Mouse (Mus musculus) telencephalon, adult 2 months (tissue): Measurements from ENCODE around the gene Epha2.

Experiments used
- DNase-seq: peaks from one replicate; pipeline ENCODE4 v3.0.0-alpha.2; 2011; ENCODE audit warnings: low read depth, low spot score

Gene Epha2

DNA sequence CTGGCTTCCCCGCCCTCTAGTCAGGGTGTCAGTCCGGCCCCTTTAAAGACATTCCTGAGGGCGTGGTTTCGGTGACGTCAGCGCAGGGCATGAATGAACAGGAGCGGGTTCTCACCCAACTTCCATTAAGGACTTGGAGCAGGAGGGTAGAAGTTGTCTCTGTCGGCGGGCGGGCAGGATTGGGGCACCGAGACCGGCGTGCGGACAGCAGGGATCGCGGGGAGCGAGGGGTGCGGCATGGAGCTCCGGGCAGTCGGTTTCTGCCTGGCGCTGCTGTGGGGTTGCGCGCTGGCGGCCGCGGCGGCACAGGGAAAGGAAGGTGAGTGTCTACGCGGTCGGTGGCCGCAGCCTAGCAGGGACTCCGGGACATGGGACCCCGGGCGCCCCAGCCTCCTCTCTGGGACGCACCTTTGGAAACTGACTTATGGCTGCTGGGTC, at the start of gene Epha2:
Gene Epha2 (plus strand): TSS at position 125 of the 438 bp plus-strand sequence.
- peak; percentile 29 for DNase-seq

DNA sequence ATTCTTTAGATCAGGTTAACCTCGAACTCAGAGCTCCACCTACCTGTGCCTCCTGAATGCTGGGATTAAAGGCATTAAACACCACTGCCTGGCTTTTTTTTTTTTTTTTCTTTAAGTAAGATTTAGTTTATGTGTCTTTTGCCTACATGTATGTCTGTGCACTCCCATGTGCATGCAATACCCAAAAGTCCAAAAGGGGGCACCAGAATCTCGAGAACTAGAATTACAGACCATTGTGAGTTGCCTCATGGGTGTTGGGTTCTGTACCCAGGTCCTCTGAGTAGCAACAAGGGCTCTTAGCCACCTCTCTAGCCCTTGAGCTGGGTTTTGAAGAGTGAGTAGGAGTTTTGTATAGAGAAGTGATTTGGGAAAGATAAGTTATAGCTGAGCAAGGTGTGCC, 48.4 kb upstream of the Epha2 start:
- DNase-seq: no peak

DNA sequence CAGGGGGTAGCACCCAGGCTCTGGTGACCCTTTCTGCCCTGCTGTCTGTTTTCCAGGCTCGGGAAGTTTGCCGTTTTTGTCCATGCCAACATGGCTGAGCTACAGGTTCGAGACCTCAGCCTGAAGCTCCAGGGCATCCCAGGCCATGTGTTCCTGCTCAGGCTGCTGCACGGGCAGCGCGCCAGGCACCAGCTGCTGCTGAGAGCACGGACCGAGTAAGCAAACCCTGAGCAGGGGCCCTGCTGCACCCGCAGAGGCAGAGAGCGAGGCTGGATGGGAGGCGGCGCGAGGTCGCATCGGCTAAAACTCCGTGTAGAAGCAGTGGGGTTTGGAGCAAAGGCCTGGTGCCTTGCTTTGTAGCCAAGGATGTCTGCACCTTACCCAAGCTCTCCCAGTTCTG, 46.8 kb upstream of the Epha2 start:
- no peak for DNase-seq

- DNase-seq: no peak
Observed at GRCm38 (mm10) chr4:141257440-141257839, 43.6 kb upstream of the Epha2 start.

- DNase-seq: no peak
Observed at GRCm38 (mm10) chr4:141259413-141259812, 41.6 kb upstream of the Epha2 start.

GRCm38 (mm10) chr4:141260007-141260723, 40.9 kb upstream of the Epha2 start:
- DNase-seq: no peak

DNA sequence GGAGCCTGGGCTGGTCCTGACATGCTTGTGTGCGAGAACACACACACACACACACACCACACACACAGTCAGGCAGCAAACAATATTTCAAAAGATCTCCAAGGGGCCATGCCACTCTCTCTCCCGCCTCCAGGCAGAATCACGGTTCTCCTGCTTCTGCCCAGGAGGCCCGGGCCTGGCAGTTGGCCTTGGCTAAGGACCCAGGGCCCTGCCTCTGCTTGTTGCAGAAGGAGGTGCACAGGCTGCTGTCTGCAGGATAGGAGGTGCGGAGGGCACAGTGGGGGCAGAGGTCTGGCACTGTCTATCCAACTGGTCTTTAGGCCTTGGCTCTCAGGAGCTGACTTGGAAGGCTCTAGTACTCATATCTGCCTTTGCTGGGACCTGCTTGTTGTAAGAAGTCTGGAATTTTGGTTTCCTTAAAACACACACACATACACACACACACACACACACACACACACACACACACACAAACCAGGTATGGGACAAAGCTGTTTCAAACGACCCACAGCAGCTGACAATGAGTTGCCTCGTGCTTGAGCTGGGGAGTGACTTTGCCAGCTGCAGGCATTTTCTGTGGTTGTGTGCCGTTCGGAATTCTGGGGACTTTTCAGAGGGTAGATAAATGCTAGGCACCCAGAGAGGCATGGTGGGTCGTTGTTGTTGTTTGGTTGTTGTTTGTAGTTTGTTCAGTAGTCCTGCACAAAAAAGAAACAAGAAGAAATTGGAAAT, 38.0 kb upstream of the Epha2 start:
- no peak for DNase-seq

DNA sequence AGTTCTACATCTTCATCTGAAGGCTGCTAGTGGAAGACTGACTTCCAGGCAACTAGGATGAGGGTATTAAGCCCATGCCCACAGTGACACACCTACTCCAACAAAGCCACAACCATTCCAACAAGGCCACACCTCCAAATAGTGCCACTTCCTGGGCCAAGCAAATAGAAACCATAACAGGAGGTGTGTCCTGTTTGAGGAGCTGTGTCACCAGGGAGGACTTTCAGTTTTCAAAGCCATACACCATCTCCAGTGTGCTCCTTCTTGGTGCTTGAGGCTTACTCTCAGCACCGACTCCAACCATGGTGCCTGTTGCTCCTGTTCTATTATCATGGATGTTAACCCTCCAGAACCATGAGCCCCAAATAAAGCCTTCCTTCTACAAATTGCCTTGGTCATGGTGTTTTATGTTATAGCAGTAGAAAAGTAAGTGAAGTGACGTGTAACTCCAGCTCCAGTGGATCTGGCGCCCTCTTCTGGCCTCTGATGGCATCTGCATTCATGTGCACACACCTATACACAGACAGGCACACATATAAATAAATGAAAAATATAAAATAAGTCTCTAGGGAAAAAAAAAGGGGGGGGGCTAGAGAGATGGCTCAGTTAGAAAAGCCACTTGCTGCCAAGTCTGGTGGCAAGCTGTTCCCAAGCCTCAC, 34.9 kb upstream of the Epha2 start:
- no peak for DNase-seq

DNA sequence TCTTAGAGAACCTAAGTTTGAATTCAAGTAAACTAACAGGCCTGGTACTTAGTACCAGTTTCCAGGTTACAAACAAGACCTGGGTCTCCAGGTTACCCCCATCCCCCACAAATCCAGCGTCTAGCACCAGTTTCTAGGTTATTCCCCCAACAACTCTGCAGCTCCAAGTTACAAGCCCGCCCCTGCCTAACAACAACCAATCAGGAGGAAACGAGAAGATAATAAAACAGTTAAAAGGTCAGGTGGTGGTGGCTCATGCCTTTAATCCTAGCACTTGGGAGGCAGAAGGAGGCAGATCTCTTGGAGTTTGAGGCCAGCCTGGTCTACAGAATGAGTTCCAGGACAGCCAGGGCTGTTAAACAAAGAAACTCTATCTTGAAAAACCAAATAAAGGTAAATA, 33.8 kb upstream of the Epha2 start:
- DNase-seq: no peak

GRCm38 (mm10) chr4:141267837-141268236, 33.2 kb upstream of the Epha2 start:
- peak; percentile 56 for DNase-seq

DNA sequence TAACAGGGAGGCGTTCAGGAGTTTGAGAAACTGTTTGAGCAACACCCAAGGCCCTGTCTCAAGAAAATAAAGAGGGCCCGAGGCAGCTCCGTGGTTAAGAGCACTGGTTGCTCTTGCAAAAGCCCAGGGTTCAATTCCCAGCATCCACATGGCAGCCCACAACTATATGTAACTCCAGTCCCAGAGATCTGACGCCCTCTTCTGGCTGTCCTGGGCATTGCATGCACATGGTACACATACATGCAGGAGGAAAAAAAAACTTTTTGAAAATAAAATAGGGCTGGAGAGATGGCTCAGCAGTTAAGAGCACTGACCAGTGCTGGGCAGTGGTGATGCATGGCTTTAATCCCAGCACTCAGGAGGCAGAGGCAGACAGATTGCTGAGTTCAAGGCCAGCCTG, 32.7 kb upstream of the Epha2 start:
- DNase-seq: no peak

DNA sequence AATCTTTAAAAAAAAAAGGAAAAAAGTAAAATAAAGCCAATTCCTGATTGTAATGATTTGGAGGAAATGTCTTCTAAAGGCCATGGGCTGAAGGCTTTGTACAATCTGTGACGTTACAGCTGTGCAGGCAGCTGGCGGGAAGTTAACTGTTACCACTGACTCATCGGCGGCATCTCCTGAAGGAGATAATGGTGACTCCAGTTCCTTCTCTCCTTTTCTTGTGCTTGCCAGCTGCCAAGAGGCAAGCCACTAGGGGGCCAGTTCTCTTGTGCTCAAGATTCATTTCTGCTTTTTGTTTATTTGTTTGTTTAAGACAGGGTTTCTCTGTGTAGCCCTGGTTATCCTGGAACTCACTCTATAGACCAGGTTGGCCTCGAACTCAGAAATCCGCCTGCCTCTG, 32.0 kb upstream of the Epha2 start:
- DNase-seq: no peak

- DNase-seq: no peak
Observed at GRCm38 (mm10) chr4:141270201-141270940, 30.7 kb upstream of the Epha2 start.

GRCm38 (mm10) chr4:141271228-141271627, 29.8 kb upstream of the Epha2 start:
- no peak for DNase-seq

DNA sequence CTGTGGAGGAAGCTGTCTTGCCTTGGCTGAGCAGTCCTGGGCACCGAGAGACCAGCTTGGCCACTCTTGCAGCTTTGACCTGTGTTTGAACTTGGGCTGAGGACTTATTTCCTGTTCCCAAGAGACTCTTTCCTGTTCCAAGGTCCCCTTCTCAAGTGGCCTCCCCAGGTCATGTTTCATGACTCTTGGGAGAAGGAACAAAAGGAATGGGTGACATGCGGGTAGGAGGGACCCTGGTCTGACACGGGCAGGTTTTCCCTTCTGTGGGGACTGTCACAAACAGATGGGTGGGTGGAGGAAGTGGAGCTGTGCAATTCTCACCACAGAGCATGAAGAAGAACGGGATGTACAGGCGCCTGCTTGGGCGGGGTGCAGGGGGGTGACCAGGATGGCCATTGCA, 29.3 kb upstream of the Epha2 start:
- DNase-seq: no peak

GRCm38 (mm10) chr4:141272878-141273277, 28.2 kb upstream of the Epha2 start:
- DNase-seq: no peak

GRCm38 (mm10) chr4:141273296-141273695, 27.7 kb upstream of the Epha2 start:
- peak; percentile 33 for DNase-seq

- DNase-seq: no peak
Observed at GRCm38 (mm10) chr4:141274485-141275341, 26.3 kb upstream of the Epha2 start.

GRCm38 (mm10) chr4:141277157-141277556, 23.9 kb upstream of the Epha2 start:
- no peak for DNase-seq

DNA sequence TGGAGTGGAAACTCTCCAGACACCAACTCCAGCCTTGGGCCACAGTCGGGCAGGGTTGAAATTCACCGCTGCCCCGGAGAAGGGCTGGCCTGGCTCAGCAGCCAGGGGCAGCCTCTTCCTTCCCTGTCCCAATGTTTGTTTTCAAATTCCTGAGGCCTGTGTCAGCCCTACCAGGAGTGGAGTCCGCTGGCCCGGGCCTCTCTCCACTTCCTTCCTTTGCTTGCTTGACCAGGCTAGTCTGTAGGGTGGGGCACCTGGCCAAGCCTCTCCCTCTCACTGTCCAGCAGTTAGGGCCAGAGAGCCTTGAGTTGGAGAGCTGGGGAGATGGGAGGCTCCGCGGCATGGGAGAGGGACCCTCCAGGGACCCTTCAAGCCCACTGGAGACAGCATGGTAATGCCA, 22.9 kb upstream of the Epha2 start:
- DNase-seq: no peak

DNA sequence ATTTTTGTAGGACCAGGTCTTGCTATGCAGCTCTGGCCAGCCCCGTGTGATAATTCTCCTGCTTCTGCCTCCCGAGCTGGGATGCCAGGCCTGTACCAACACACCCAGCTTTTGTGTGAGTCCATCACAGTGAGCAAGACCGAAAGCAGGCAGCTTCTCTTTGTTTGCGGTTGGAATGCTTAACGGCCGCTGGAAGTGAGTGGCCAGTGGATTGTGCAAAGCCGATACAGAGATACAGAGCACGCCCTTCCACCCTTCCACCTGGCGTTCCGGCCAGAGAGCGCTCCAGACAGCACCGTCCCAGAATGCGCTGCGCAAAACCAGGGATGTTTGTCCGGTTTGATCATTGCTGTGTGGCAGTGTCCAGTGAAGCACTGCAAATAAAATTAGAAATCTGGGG, 21.7 kb upstream of the Epha2 start:
- no peak for DNase-seq
